Mouse (Mus musculus) lung, adult 2 months (tissue): ENCODE measurements at regions not wholly inside any gene's neighbourhood (a gene's known extent, or its start where the extent isn't known, plus 50 kb on each side); places are given as distances from the start of the nearest gene placed in this dataset.

Experiments
- CTCF ChIP-seq: fragments of 200-500 bp; IDR thresholded peaks from 2 replicates; pipeline ENCODE4 v1.5.1; 2011; ENCODE audit warnings: mild to moderate bottlenecking, low read length, control low read depth; ENCODE audit not compliant: insufficient read depth
- POLR2A ChIP-seq: fragments of 200-500 bp; IDR thresholded peaks from 2 replicates; pipeline ENCODE4 v1.6.1; 2011; ENCODE audit warnings: low read depth, mild to moderate bottlenecking, control low read depth, low read length, borderline replicate concordance; ENCODE audit errors: extremely low read depth

DNA sequence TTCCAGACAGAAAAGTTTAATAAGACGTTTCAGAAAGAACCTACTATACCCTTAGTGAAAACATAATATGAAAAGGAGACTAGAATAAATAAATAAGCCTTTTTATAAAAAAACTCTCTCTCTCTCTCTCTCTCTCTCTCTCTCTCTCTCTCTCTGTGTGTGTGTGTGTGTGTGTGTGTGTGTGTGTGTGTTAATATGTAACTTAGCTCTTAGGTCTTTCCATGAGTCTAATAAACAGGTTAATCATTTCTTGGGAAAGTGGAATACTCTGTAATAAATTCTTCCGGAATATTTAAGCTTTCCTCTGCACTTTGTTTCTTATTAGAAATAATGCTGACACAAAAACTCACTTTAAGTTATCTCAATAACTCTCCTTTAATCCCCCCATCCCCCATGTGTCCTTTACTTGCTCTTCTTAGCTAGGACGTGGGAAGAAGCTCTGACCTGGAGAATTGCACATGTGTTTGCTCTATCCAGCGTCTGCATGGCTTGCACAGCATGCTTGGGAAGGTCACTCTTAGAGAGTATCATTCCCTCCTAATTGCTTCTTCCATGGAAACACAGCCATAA is 403.3 kb downstream of the Ets1 start:
- TF ChIP-seq CTCF (no peak), POLR2A (no peak)
